Mouse (Mus musculus) liver, embryonic 14.5 days (tissue): ENCODE data around the gene Cacna2d2. TPM values are rescaled to one million over a fixed set of nuclear protein-coding genes. Genes with fewer than 3 reads are reported as not detected.
A peak's percentile ranks its signal among the peaks of the same experiment; 100 is the strongest.

Experiments used
- ATAC-seq: fragments of 200-750 bp; cut with Nextera tagmentation; 2 replicates; pipeline ENCODE4 v1.8.0; 2017; ENCODE audit warnings: moderate number of reproducible peaks, mild to moderate bottlenecking, moderate library complexity; ENCODE audit not compliant: insufficient read depth
- DNase-seq, 3 experiments: peaks; one replicate each; pipeline ENCODE4 v3.0.0-alpha.2; 2012 to 2013; ENCODE audit warnings: low read depth in 3 of 3, low spot score in 3 of 3
- H3K27ac ChIP-seq: fragments of 300-500 bp; sonication (generic); 2 replicates; pipeline ENCODE4 v1.5.1; 2014; ENCODE audit warnings: moderate library complexity, mild to moderate bottlenecking, control low read depth, inconsistent platforms
- H3K27me3 ChIP-seq: fragments of 300-500 bp; sonication (generic); 2 replicates; pipeline ENCODE4 v1.6.1; 2014; ENCODE audit warnings: mild to moderate bottlenecking, low read length, moderate library complexity; ENCODE audit not compliant: control insufficient read depth, insufficient read depth
- H3K36me3 ChIP-seq: fragments of 300-500 bp; sonication (generic); replicated peaks from 2 replicates; pipeline ENCODE4 v1.6.1; 2014; ENCODE audit warnings: low read depth; ENCODE audit not compliant: control insufficient read depth, insufficient read depth
- H3K4me1 ChIP-seq, 2 experiments: fragments of 200-500 bp in 1 of 2; fragments of 300-500 bp in 1 of 2; sonication (generic) in 1 of 2; replicated peaks; 2 replicates each; pipeline ENCODE4 v1.6.1; 2012 to 2014; ENCODE audit warnings: antibody characterized with exemption in 1 of 2, inconsistent platforms in 1 of 2, low read length in 1 of 2; ENCODE audit not compliant: control insufficient read depth in 2 of 2, insufficient read depth in 2 of 2
- H3K4me2 ChIP-seq: fragments of 300-500 bp; sonication (generic); 2 replicates; pipeline ENCODE4 v1.6.1; 2014; ENCODE audit warnings: low read depth, mild to moderate bottlenecking, control low read depth, moderate library complexity
- H3K4me3 ChIP-seq, 2 experiments: fragments of 200-500 bp in 1 of 2; fragments of 300-500 bp in 1 of 2; sonication (generic) in 1 of 2; 2 replicates each; pipeline ENCODE4 v1.5.1; 2012 to 2014; ENCODE audit warnings: low read depth in 2 of 2, low read length in 2 of 2, mild to moderate bottlenecking in 2 of 2, control low read depth in 1 of 2, inconsistent platforms in 1 of 2, moderate library complexity in 1 of 2; ENCODE audit not compliant: insufficient read depth in 1 of 2
- H3K9ac ChIP-seq: fragments of 300-500 bp; sonication (generic); replicated peaks from 2 replicates; pipeline ENCODE4 v1.6.1; 2014; ENCODE audit warnings: mild to moderate bottlenecking, control low read depth, moderate library complexity
- H3K9me3 ChIP-seq: fragments of 300-500 bp; sonication (generic); 2 replicates; pipeline ENCODE4 v1.6.1; 2016; ENCODE audit warnings: low read length, mixed read lengths; ENCODE audit not compliant: control insufficient read depth
- CTCF ChIP-seq: IDR thresholded peaks from 2 replicates; pipeline ENCODE4 v1.5.1; 2016; ENCODE audit warnings: antibody characterized with exemption, low read depth, control low read depth
- EP300 ChIP-seq: IDR thresholded peaks from 2 replicates; pipeline ENCODE4 v1.6.1; 2016; ENCODE audit warnings: antibody characterized with exemption, low read depth
- WGBS: fragments of 180-500 bp; shearing (Covaris S2); extraction: QIAGEN DNeasy Blood & Tissue Kit; methylation state at CpG from one replicate; pipeline ENCODE4 v1.1.7; 2014; ENCODE audit not compliant: insufficient replicate concordance; 5-methylcytosine and 5-hydroxymethylcytosine counted together
- polyA plus RNA-seq, 2 experiments: library from polyadenylated mRNA; depleted of rRNA in 1 of 2; stranded (reverse) in 1 of 2; unstranded in 1 of 2; fragments of >200 nt; fragmentation: Nextera tagmentation in 1 of 2; extraction: Ambion mirVana in 1 of 2; gene quantifications; 2 replicates each; pipeline versions ENCODE4 v1.2.1 to v1.2.3; 2012 to 2014

Cacna2d2 gene
- polyA plus RNA-seq, 2 experiments: 0.06 TPM; not detected in 1

GRCm38 (mm10) chr9:107526198-107527026 is 127.0 kb downstream of the Cacna2d2 start:
- Histone ChIP-seq H3K4me1 (no peaks in the 10 kb centered on the region), H3K9ac (no peak overlapping the region), H3K36me3 (no peaks in the 10 kb centered on the region), H3K27ac (no peak overlapping the region), H3K27me3 (peaks cover 25% of the 10 kb centered on the region), H3K4me3 (peak overlapping the region in 1 of 2 experiments; percentile 22; a peak in 2 of 4 replicates), H3K9me3 (no peaks in the 10 kb centered on the region), H3K4me2 (peak overlapping the region; percentile 52)
- peak; percentile 59 for ATAC-seq
- TF ChIP-seq CTCF (0 out of 2 replicates have a peak, but pooled peaks have one; percentile 1), EP300 (no peak)
- DNase-seq: peak in 2 of 3 experiments; percentile 47 to 58
- WGBS: 7% methylated on average over 44 of the region's 44 CpGs

- peaks cover 15% of the 10 kb centered on the region for H3K36me3 ChIP-seq
- peak; percentile 90 for ATAC-seq
- TF ChIP-seq CTCF (no peak), EP300 (no peak)
- H3K9me3 ChIP-seq: no peaks in the 10 kb centered on the region
- peaks cover 8 to 22% of the 10 kb centered on the region in 2 experiments for H3K4me1 ChIP-seq
- H3K27ac ChIP-seq: peak within 1 kb of the TSS; percentile 65
- H3K4me2 ChIP-seq: peak within 1 kb of the TSS; percentile 82
- H3K4me3 ChIP-seq: peak within 1 kb of the TSS; percentile 81 to 94
- no peaks in the 10 kb centered on the region for H3K27me3 ChIP-seq
- WGBS: under 1% methylated on average over 48 of the region's 48 CpGs
- peak; percentile 87 to 91 (median 90) for DNase-seq
- peak within 1 kb of the TSS; percentile 94 for H3K9ac ChIP-seq
These were observed 134.5 kb downstream of the Cacna2d2 start, which contains the start of gene Tmem115 for GRCm38 (mm10) chr9:107533791-107534407. TSS of gene Tmem115 (plus strand) at chr9:107533945.

- no peaks in the 10 kb centered on the region for H3K27me3 ChIP-seq
- TF ChIP-seq CTCF: no peak
- no peak for TF ChIP-seq EP300
- peak overlapping the region; percentile 94 for H3K9ac ChIP-seq
- peak overlapping the region; percentile 82 for H3K4me2 ChIP-seq
- H3K9me3 ChIP-seq: no peaks in the 10 kb centered on the region
- H3K27ac ChIP-seq: peak overlapping the region; percentile 65
- ATAC-seq (peak; percentile 50), DNase-seq (no peak)
- peaks cover 23% of the 10 kb centered on the region for H3K36me3 ChIP-seq
- peak overlapping the region; percentile 81 to 94 for H3K4me3 ChIP-seq
- peaks cover 8 to 22% of the 10 kb centered on the region in 2 experiments for H3K4me1 ChIP-seq
- WGBS: under 1% methylated on average over 40 of the region's 40 CpGs
These were observed 135.2 kb downstream of the Cacna2d2 start for GRCm38 (mm10) chr9:107534408-107535202.

GRCm38 (mm10) chr9:107538231-107538630 is 138.8 kb downstream of the Cacna2d2 start:
- H3K27me3 ChIP-seq: no peaks in the 10 kb centered on the region

More at GRCm38 (mm10) chr9:107538231-107538630, 138.8 kb downstream of the Cacna2d2 start:
- 83% methylated on average over 7 of the region's 7 CpGs for WGBS
- DNase-seq: no peak
- ATAC-seq: no peak
- Histone ChIP-seq H3K9me3 (no peaks in the 10 kb centered on the region), H3K4me3 (no peak overlapping the region), H3K9ac (no peak overlapping the region), H3K4me1 (peaks cover 13 to 32% of the 10 kb centered on the region in 2 experiments), H3K36me3 (peaks cover 27% of the 10 kb centered on the region), H3K27ac (no peak overlapping the region), H3K4me2 (no peak overlapping the region)
- no peak for TF ChIP-seq CTCF
- TF ChIP-seq EP300: no peak
